Mouse (Mus musculus) embryonic fibroblast, embryonic 13.5 days (primary cell): ENCODE results near the gene Il5.

Source experiments
- CTCF ChIP-seq: IDR thresholded peaks from 2 replicates; pipeline ENCODE4 v1.5.1; 2011; ENCODE audit warnings: mild to moderate bottlenecking, control low read depth, low read length, moderate library complexity, borderline replicate concordance; ENCODE audit not compliant: insufficient read depth
- POLR2A ChIP-seq: IDR thresholded peaks from 2 replicates; pipeline ENCODE4 v1.6.1; 2011; ENCODE audit warnings: low read depth, mild to moderate bottlenecking, control low read depth, low read length, moderate library complexity

DNA sequence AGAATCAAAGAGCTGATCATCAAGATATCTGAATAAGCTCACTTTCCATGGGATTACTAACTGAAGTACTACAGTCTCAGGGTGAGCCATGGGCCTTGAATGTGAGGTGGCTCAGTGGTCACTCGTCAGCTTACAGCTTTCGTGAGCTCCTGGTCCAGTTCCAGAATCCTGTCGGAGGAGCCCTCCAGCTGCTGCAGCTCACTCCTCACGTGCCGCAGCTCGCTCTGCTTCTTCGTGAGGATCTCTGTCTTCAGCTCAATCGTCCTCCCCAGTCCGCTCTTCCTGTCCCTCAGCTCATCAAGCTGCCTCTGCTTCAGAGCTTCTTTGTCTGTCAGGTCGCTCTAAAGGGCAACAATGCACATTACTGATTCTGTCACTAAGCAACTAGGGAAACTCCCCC is 28.6 kb upstream of the Il5 start:
- TF ChIP-seq POLR2A (no peak), CTCF (no peak)
